Mouse (Mus musculus) thymus, adult 2 months (tissue): ENCODE data around the gene Oaz1.

Source experiments
- CTCF ChIP-seq: fragments of 200-500 bp; IDR thresholded peaks from 2 replicates; pipeline ENCODE4 v1.5.1; 2012; ENCODE audit warnings: mild to moderate bottlenecking, control low read depth, low read length, moderate library complexity, borderline replicate concordance; ENCODE audit not compliant: control insufficient read depth, poor library complexity, insufficient read depth; ENCODE audit errors: extremely low read depth
- POLR2A ChIP-seq: fragments of 200-500 bp; IDR thresholded peaks from 2 replicates; pipeline ENCODE4 v1.6.1; 2012; ENCODE audit warnings: mild to moderate bottlenecking, low read length, control low read depth, moderate library complexity; ENCODE audit not compliant: control insufficient read depth, poor library complexity, insufficient read depth; ENCODE audit errors: extremely low read depth

GRCm38 (mm10) chr10:80823847-80824643 lies 2.4 kb upstream of the Oaz1 start:
- TF ChIP-seq POLR2A: peak; percentile 56; the same call in 1 of the 2 replicates
- no peak for TF ChIP-seq CTCF
